Mouse (Mus musculus) midbrain, embryonic 14.5 days (tissue): ENCODE results near the gene Col19a1. TPM values are rescaled to one million over a fixed set of nuclear protein-coding genes. Genes with fewer than 3 reads are reported as not detected.
A peak's percentile ranks its signal among the peaks of the same experiment; 100 is the strongest.

ENCODE experiments used
- ATAC-seq: fragments of 200-750 bp; cut with Nextera tagmentation; 2 replicates; pipeline ENCODE4 v1.8.0; 2017; ENCODE audit warnings: moderate number of reproducible peaks, moderate library complexity; ENCODE audit not compliant: low FRiP score, low TSS enrichment
- DNase-seq: peaks from one replicate; pipeline ENCODE4 v3.0.0-alpha.2; 2015
- H3K27ac ChIP-seq: fragments of 300-500 bp; sonication (generic); replicated peaks from 2 replicates; pipeline ENCODE4 v1.5.1; 2014; ENCODE audit warnings: mild to moderate bottlenecking, low read depth, low read length, moderate library complexity
- H3K27me3 ChIP-seq: fragments of 300-500 bp; sonication (generic); 2 replicates; pipeline ENCODE4 v1.6.1; 2014; ENCODE audit warnings: low read length, control low read depth, mixed read lengths; ENCODE audit not compliant: control insufficient read depth, insufficient read depth
- H3K36me3 ChIP-seq: fragments of 300-500 bp; sonication (generic); 2 replicates; pipeline ENCODE4 v1.6.1; 2014; ENCODE audit warnings: low read length, control low read depth; ENCODE audit not compliant: control insufficient read depth, insufficient read depth
- H3K4me1 ChIP-seq: fragments of 300-500 bp; sonication (generic); 2 replicates; pipeline ENCODE4 v1.6.1; 2014; ENCODE audit warnings: mild to moderate bottlenecking, antibody characterized with exemption, low read length, control low read depth; ENCODE audit not compliant: control insufficient read depth, insufficient read depth
- H3K4me2 ChIP-seq: fragments of 300-500 bp; sonication (generic); 2 replicates; pipeline ENCODE4 v1.6.1; 2014; ENCODE audit warnings: mild to moderate bottlenecking, low read length, moderate library complexity
- H3K4me3 ChIP-seq: fragments of 300-500 bp; sonication (generic); replicated peaks from 2 replicates; pipeline ENCODE4 v1.5.1; 2014; ENCODE audit warnings: low read depth, low read length
- H3K9ac ChIP-seq: fragments of 300-500 bp; sonication (generic); replicated peaks from 2 replicates; pipeline ENCODE4 v1.6.1; 2014; ENCODE audit warnings: mild to moderate bottlenecking, low read length, moderate library complexity
- H3K9me3 ChIP-seq: fragments of 300-500 bp; sonication (generic); 2 replicates; pipeline ENCODE4 v1.6.1; 2016; ENCODE audit warnings: low read length, control low read depth, mixed read lengths; ENCODE audit not compliant: control insufficient read depth
- WGBS: fragments of 180-500 bp; shearing (Covaris S2); extraction: QIAGEN DNeasy Blood & Tissue Kit; methylation state at CpG from one replicate; pipeline ENCODE4 v1.1.7; 2014; 5-methylcytosine and 5-hydroxymethylcytosine counted together
- polyA plus RNA-seq: library from polyadenylated mRNA; unstranded; fragments of >200 nt; fragmentation: Nextera tagmentation; extraction: Ambion mirVana; gene quantifications from 2 replicates; pipeline ENCODE4 v1.2.1, GENCODE M21; 2014

Gene Col19a1
- polyA plus RNA-seq, 1 experiment from 2014 or later, result 1.2 TPM

- no peak overlapping the region for H3K4me2 ChIP-seq
- WGBS, result 82% methylated on average over 18 of the region's 18 CpGs
- H3K36me3 ChIP-seq, result no peaks in the 10 kb centered on the region
- no peak overlapping the region for H3K9ac ChIP-seq
- DNase-seq (no peak), ATAC-seq (no peak)
- H3K4me3 ChIP-seq, result no peak overlapping the region
- no peaks in the 10 kb centered on the region; the same call in 1 of the 2 replicates for H3K4me1 ChIP-seq
- H3K27ac ChIP-seq, result no peak overlapping the region
- no peaks in the 10 kb centered on the region for H3K9me3 ChIP-seq
- no peaks in the 10 kb centered on the region for H3K27me3 ChIP-seq
These were observed 36.6 kb downstream of the Col19a1 start for GRCm38 (mm10) chr1:24550560-24551280.

- Histone ChIP-seq H3K4me2 (no peak overlapping the region), H3K27me3 (no peaks in the 10 kb centered on the region), H3K4me3 (no peak overlapping the region), H3K9me3 (no peaks in the 10 kb centered on the region), H3K9ac (no peak overlapping the region), H3K4me1 (no peaks in the 10 kb centered on the region; the same call in 1 of the 2 replicates), H3K27ac (no peak overlapping the region), H3K36me3 (no peaks in the 10 kb centered on the region)
- WGBS, result 75% methylated on average over 10 of the region's 10 CpGs
- ATAC-seq (no peak), DNase-seq (no peak)
These were observed 37.2 kb downstream of the Col19a1 start for GRCm38 (mm10) chr1:24550031-24550430.

- WGBS, result 89% methylated on average over 8 of the region's 8 CpGs
- H3K4me3 ChIP-seq, result no peak overlapping the region
- DNase-seq, result no peak
- H3K4me2 ChIP-seq, result no peak overlapping the region
- H3K27me3 ChIP-seq, result no peaks in the 10 kb centered on the region
- H3K9me3 ChIP-seq, result no peaks in the 10 kb centered on the region
- no peak overlapping the region for H3K9ac ChIP-seq
- no peaks in the 10 kb centered on the region for H3K36me3 ChIP-seq
- ATAC-seq, result no peak
- H3K4me1 ChIP-seq, result no peaks in the 10 kb centered on the region; the same call in 1 of the 2 replicates
- no peak overlapping the region for H3K27ac ChIP-seq
These were observed 38.2 kb downstream of the Col19a1 start for GRCm38 (mm10) chr1:24549050-24549449.

- ATAC-seq (no peak), DNase-seq (no peak)
- Histone ChIP-seq H3K27me3 (no peaks in the 10 kb centered on the region), H3K36me3 (no peaks in the 10 kb centered on the region), H3K27ac (no peak overlapping the region), H3K4me3 (no peak overlapping the region), H3K4me1 (no peaks in the 10 kb centered on the region; the same call in 1 of the 2 replicates), H3K4me2 (no peak overlapping the region), H3K9ac (no peak overlapping the region), H3K9me3 (no peaks in the 10 kb centered on the region)
- 91% methylated on average over 1 of the region's 1 CpGs for WGBS
These were observed 39.7 kb downstream of the Col19a1 start for GRCm38 (mm10) chr1:24547574-24547973.

GRCm38 (mm10) chr1:24539852-24540251, 47.4 kb downstream of the Col19a1 start:
- H3K9ac ChIP-seq, result no peak overlapping the region
- H3K4me1 ChIP-seq, result no peaks in the 10 kb centered on the region
- no peak overlapping the region for H3K4me3 ChIP-seq
- H3K36me3 ChIP-seq, result no peaks in the 10 kb centered on the region
- H3K27ac ChIP-seq, result no peak overlapping the region
- no peak overlapping the region for H3K4me2 ChIP-seq
- DNase-seq, result no peak
- no peaks in the 10 kb centered on the region for H3K9me3 ChIP-seq
- WGBS, result 74% methylated on average over 1 of the region's 1 CpGs
- no peak for ATAC-seq
- H3K27me3 ChIP-seq, result no peaks in the 10 kb centered on the region

- DNase-seq, result no peak
- WGBS, result 88% methylated on average over 2 of the region's 2 CpGs
- no peak overlapping the region for H3K4me3 ChIP-seq
- H3K9ac ChIP-seq, result no peak overlapping the region
- no peaks in the 10 kb centered on the region for H3K27me3 ChIP-seq
- H3K27ac ChIP-seq, result no peak overlapping the region
- no peak for ATAC-seq
- no peaks in the 10 kb centered on the region for H3K4me1 ChIP-seq
- no peaks in the 10 kb centered on the region for H3K9me3 ChIP-seq
- H3K36me3 ChIP-seq, result no peaks in the 10 kb centered on the region
- no peak overlapping the region for H3K4me2 ChIP-seq
These were observed 60.1 kb downstream of the Col19a1 start for GRCm38 (mm10) chr1:24527194-24527593.

- ATAC-seq (no peak), DNase-seq (peak; percentile 12)
- no peak overlapping the region for H3K4me2 ChIP-seq
- H3K4me1 ChIP-seq, result no peaks in the 10 kb centered on the region
- no peaks in the 10 kb centered on the region for H3K27me3 ChIP-seq
- no peak overlapping the region for H3K9ac ChIP-seq
- H3K4me3 ChIP-seq, result no peak overlapping the region
- no peak overlapping the region for H3K27ac ChIP-seq
- WGBS, result 57% methylated on average over 4 of the region's 4 CpGs
- no peaks in the 10 kb centered on the region for H3K36me3 ChIP-seq
- H3K9me3 ChIP-seq, result no peaks in the 10 kb centered on the region
These were observed 69.8 kb downstream of the Col19a1 start for GRCm38 (mm10) chr1:24517462-24517861.

- WGBS, result 95% methylated on average over 5 of the region's 5 CpGs
- Histone ChIP-seq H3K9me3 (no peaks in the 10 kb centered on the region), H3K4me2 (no peak overlapping the region), H3K36me3 (no peaks in the 10 kb centered on the region), H3K4me1 (no peaks in the 10 kb centered on the region), H3K9ac (no peak overlapping the region), H3K4me3 (no peak overlapping the region), H3K27ac (no peak overlapping the region), H3K27me3 (no peaks in the 10 kb centered on the region)
- ATAC-seq (no peak), DNase-seq (no peak)
These were observed 71.9 kb downstream of the Col19a1 start for GRCm38 (mm10) chr1:24515341-24515740.

- Histone ChIP-seq H3K36me3 (no peaks in the 10 kb centered on the region), H3K4me2 (no peak overlapping the region)
- ATAC-seq, result no peak
These were observed 75.7 kb downstream of the Col19a1 start for GRCm38 (mm10) chr1:24511536-24511935.

More at GRCm38 (mm10) chr1:24511536-24511935, 75.7 kb downstream of the Col19a1 start:
- Histone ChIP-seq H3K9me3 (no peaks in the 10 kb centered on the region), H3K27ac (no peak overlapping the region), H3K4me1 (no peaks in the 10 kb centered on the region), H3K4me3 (no peak overlapping the region), H3K27me3 (no peaks in the 10 kb centered on the region), H3K9ac (no peak overlapping the region)
- 79% methylated on average over 6 of the region's 6 CpGs for WGBS
- DNase-seq, result no peak
